Mouse (Mus musculus): ENCODE results near the gene 1500009C09Rik. TPM values are rescaled to one million over a fixed set of nuclear protein-coding genes. Genes with fewer than 3 reads are reported as not detected.
A peak's percentile ranks its signal among the peaks of the same experiment; 100 is the strongest.
"Not testable (repeated sequence)": the region's sequence is repeated elsewhere in the genome, so short reads cannot be mapped to it uniquely, and the experiment has no call there.

Gene 1500009C09Rik
- total RNA-seq, 2 experiments from 2014 or later: not detected

- no peak for DNase-seq
Observed at GRCm38 (mm10) chr15:82220003-82220675, 32.1 kb upstream of the 1500009C09Rik start.

GRCm38 (mm10) chr15:82221104-82221860, 30.9 kb upstream of the 1500009C09Rik start:
- no peak for DNase-seq

GRCm38 (mm10) chr15:82223251-82223650, 28.9 kb upstream of the 1500009C09Rik start:
- no peak for DNase-seq

GRCm38 (mm10) chr15:82223657-82224601, 28.3 kb upstream of the 1500009C09Rik start, which contains the start of gene Tnfrsf13c:
TSS of gene Tnfrsf13c (minus strand) at chr15:82224369.
- peak; percentile 57 for DNase-seq

GRCm38 (mm10) chr15:82224602-82225215, 27.5 kb upstream of the 1500009C09Rik start:
- no peak for DNase-seq

- no peak for DNase-seq
Observed at GRCm38 (mm10) chr15:82225769-82226168, 26.4 kb upstream of the 1500009C09Rik start.

GRCm38 (mm10) chr15:82229542-82230045, 22.6 kb upstream of the 1500009C09Rik start:
- DNase-seq: no peak

- no peak for DNase-seq
Observed at GRCm38 (mm10) chr15:82230098-82230611, 22.0 kb upstream of the 1500009C09Rik start.

GRCm38 (mm10) chr15:82231100-82231499, 21.1 kb upstream of the 1500009C09Rik start:
- DNase-seq: no peak

- peak; percentile 39 for DNase-seq
Observed at GRCm38 (mm10) chr15:82231591-82232378, 20.4 kb upstream of the 1500009C09Rik start.

- no peak for DNase-seq
Observed at GRCm38 (mm10) chr15:82232651-82233050, 19.5 kb upstream of the 1500009C09Rik start.

- DNase-seq: no peak
Observed at GRCm38 (mm10) chr15:82235661-82236060, 16.5 kb upstream of the 1500009C09Rik start.

- DNase-seq: peak; percentile 87
Observed at GRCm38 (mm10) chr15:82236565-82236964, 15.6 kb upstream of the 1500009C09Rik start.

GRCm38 (mm10) chr15:82243311-82243710, 8.9 kb upstream of the 1500009C09Rik start:
- no peak for DNase-seq

GRCm38 (mm10) chr15:82243742-82244114, 8.5 kb upstream of the 1500009C09Rik start:
- DNase-seq: no peak

- DNase-seq: peak; percentile 94
Observed at GRCm38 (mm10) chr15:82244115-82244804, 7.9 kb upstream of the 1500009C09Rik start, which contains the start of gene Cenpm. TSS of gene Cenpm (minus strand) at chr15:82244748.

- DNase-seq: not testable (repeated sequence)
Observed at GRCm38 (mm10) chr15:82244805-82245161, 7.4 kb upstream of the 1500009C09Rik start.

- DNase-seq: no peak
Observed at GRCm38 (mm10) chr15:82247131-82247776, 4.9 kb upstream of the 1500009C09Rik start.

- DNase-seq: no peak
Observed at GRCm38 (mm10) chr15:82251579-82251978, 618 bp upstream of the 1500009C09Rik start.

GRCm38 (mm10) chr15:82255248-82255647, 3.1 kb downstream of the 1500009C09Rik start:
- no peak for DNase-seq

All from heart, postnatal 4 days (tissue).